Comparison of ENCODE assay signal across 8 mouse cellular contexts in genomic region chr11:113648690-113649352, GRCm38 (mm10). TPM values are rescaled to one million over a fixed set of nuclear protein-coding genes. Genes with fewer than 3 reads are reported as not detected.
A peak's percentile ranks its signal among the peaks of the same experiment; 100 is the strongest.
DNase-seq lines count a peak whose midpoint lies in the region; ATAC-seq and TF ChIP-seq lines count a peak whose summit lies in the region.

Gene Cog1, plus strand, starts transcription at chr11:113649169.

- WGBS in heart, embryonic 16.5 days: 40% methylated on average over 26 of the region's 26 CpGs
- 42% methylated on average over 26 of the region's 26 CpGs for WGBS in neural tube, embryonic 12.5 days

- no peak for TF ChIP-seq CTCF in E14TG2a.4 (conservative IDR thresholded peaks at IDR 0.05; ENCODE audit: low read length)

- H3K36me3 ChIP-seq in E14TG2a.4 (ENCODE audit: insufficient read depth, low read length): peaks cover 20% of the 10 kb centered on the region
- H3K36me3 ChIP-seq in heart, embryonic 16.5 days (ENCODE audit: control insufficient read depth, insufficient read depth): peaks cover 15% of the 10 kb centered on the region
- peaks cover 23% of the 10 kb centered on the region for H3K36me3 ChIP-seq in neural tube, embryonic 12.5 days

- no peak for DNase-seq in frontal cortex, adult 2 months (ENCODE audit: extremely low spot score in 1 of 2, low spot score in 1 of 2)
- DNase-seq in frontal cortex, postnatal 10 days (ENCODE audit: low spot score in 2 of 2): no peak
- DNase-seq in left cerebral cortex, postnatal 36 days (ENCODE audit: low spot score in 2 of 2): no peak
- DNase-seq in spleen, postnatal 4 days (ENCODE audit: low spot score in 2 of 2): no peak

- no peaks in the 10 kb centered on the region for H3K9me3 ChIP-seq in E14TG2a.4 (ENCODE audit: low read length)
- no peaks in the 10 kb centered on the region for H3K9me3 ChIP-seq in heart, embryonic 16.5 days (replicated peaks; ENCODE audit: control insufficient read depth, low read length)
- H3K9me3 ChIP-seq in neural tube, embryonic 12.5 days: no peaks in the 10 kb centered on the region

- peak within 1 kb of the TSS; percentile 90 for H3K4me2 ChIP-seq in heart, embryonic 16.5 days (ENCODE audit: low read depth, low read length)
- H3K4me2 ChIP-seq in neural tube, embryonic 12.5 days (replicated peaks): peak within 1 kb of the TSS; percentile 73

- intact Hi-C loops in left cerebral cortex, postnatal 36 days (cut with DNase I): loop anchor here (2.0 kb wide), 2 partner anchors 36 to 162 kb away; partner anchors contain the start of genes D11Wsu47e and Fam104a

- H3K27me3 ChIP-seq in E14TG2a.4 (ENCODE audit: insufficient read depth, low read length): no peaks in the 10 kb centered on the region
- no peaks in the 10 kb centered on the region for H3K27me3 ChIP-seq in heart, embryonic 16.5 days (ENCODE audit: control insufficient read depth, insufficient read depth, low read length)
- no peaks in the 10 kb centered on the region for H3K27me3 ChIP-seq in neural tube, embryonic 12.5 days (replicated peaks)

- ATAC-seq in erythroblast, adult 5-6 weeks (replicated peaks; ENCODE audit: low FRiP score, poor library complexity, severe bottlenecking): peak; percentile 6
- no peak for ATAC-seq in heart, embryonic 16.5 days (replicated peaks; ENCODE audit: extremely low read depth, insufficient read depth, low FRiP score)
- no peak for ATAC-seq in neural tube, embryonic 12.5 days (ENCODE audit: low FRiP score, low read depth)

- H3K27ac ChIP-seq in heart, embryonic 16.5 days (ENCODE audit: low read length): peak within 1 kb of the TSS; percentile 80
- peak within 1 kb of the TSS; percentile 73 for H3K27ac ChIP-seq in neural tube, embryonic 12.5 days

- peak within 1 kb of the TSS; percentile 93 for H3K9ac ChIP-seq in heart, embryonic 16.5 days (ENCODE audit: low read length)
- H3K9ac ChIP-seq in neural tube, embryonic 12.5 days: peak within 1 kb of the TSS; percentile 92

- H3K4me1 ChIP-seq in E14TG2a.4 (replicated peaks; ENCODE audit: low read depth, low read length): peaks cover 48% of the 10 kb centered on the region
- H3K4me1 ChIP-seq in heart, embryonic 16.5 days (ENCODE audit: control insufficient read depth, insufficient read depth, low read length): peaks cover 9% of the 10 kb centered on the region
- H3K4me1 ChIP-seq in neural tube, embryonic 12.5 days: peaks cover 27% of the 10 kb centered on the region

- peak within 1 kb of the TSS; percentile 96 for H3K4me3 ChIP-seq in E14TG2a.4 (replicated peaks; ENCODE audit: low read length)
- H3K4me3 ChIP-seq in heart, embryonic 16.5 days (ENCODE audit: low read length): peak within 1 kb of the TSS; percentile 85
- peak within 1 kb of the TSS; percentile 97 for H3K4me3 ChIP-seq in neural tube, embryonic 12.5 days

RNA-seq across cellular contexts. Expression of gene Cog1, which starts in this region (rescaled TPM):
- 59.1 and 61.1 TPM in 2 replicates for polyA plus RNA-seq in frontal cortex, adult 2 months (2012; rRNA removed)
- 14.2 and 18.3 TPM in 2 replicates for total RNA-seq in erythroblast, adult 5-6 weeks (2015; ENCODE audit: low replicate concordance)
- 11.7 and 12.7 TPM in 2 replicates for total RNA-seq in erythroblast, adult 5-6 weeks (2017; ENCODE audit: low replicate concordance)
- 15.5 and 18.6 TPM in 2 replicates for polyA plus RNA-seq in heart, embryonic 16.5 days (2015; fragmentation: Nextera tagmentation; extraction: Ambion mirVana)
- 10 to 100 TPM; 42.8 to 47.8 TPM for total RNA-seq in left cerebral cortex, postnatal 36 days (2021)
- 44.1 and 50.7 TPM in 2 replicates for polyA plus RNA-seq in neural tube, embryonic 12.5 days (2016; fragmentation: Nextera tagmentation; extraction: Ambion mirVana)
